Mouse (Mus musculus): ENCODE data around the gene Fgf5. TPM values are rescaled to one million over a fixed set of nuclear protein-coding genes. Genes with fewer than 3 reads are reported as not detected.

Fgf5 gene
- total RNA-seq, 1 experiment from 2014 or later, result not detected

GRCm38 (mm10) chr5:98305673-98306072 lies 51.7 kb downstream of the Fgf5 start:
- no peak for DNase-seq

- no peak for DNase-seq
Observed at GRCm38 (mm10) chr5:98306528-98306927, 52.5 kb downstream of the Fgf5 start.

- no peak for DNase-seq
Observed at GRCm38 (mm10) chr5:98326625-98327024, 72.6 kb downstream of the Fgf5 start.

Other genes with a start within 250 kb of the Fgf5 start
- gene Antxr2, start 223.1 kb upstream of the Fgf5 start, total RNA-seq (2021), result 23.9 and 32.8 TPM in 2 replicates
- gene Prdm8, start 87.0 kb upstream of the Fgf5 start, total RNA-seq (2021), result 0.19 and 0.34 TPM in 2 replicates
- not detected in 2 replicates for gene Cfap299, start 75.1 kb downstream of the Fgf5 start, total RNA-seq (2021)